In the genomic region with DNA sequence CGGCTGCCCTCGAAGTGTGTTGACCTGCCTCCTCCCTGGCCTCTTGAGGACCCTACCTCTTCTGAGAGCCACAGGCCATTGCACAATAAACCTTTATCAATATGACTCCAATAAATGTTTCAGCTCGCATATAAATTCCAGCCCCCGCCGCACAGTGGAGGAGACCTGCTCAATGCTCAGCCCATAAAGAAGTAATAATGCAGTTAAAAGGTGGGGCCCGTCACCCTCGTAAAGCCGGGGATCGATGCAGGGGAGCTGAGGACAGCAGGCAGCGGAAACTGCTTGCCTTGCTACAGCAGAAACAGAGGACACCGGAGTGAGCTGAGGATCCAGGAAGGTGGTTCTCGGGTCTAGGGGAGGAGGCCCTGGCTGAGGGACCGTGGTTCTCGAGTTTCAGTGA, we compare ENCODE assay signal across 21 mouse cellular contexts.
DNase-seq lines count a peak whose midpoint lies in the region; ATAC-seq lines count a peak whose summit lies in the region.
"Had no signal": no experiment of that assay in that cellular context is flagged by ENCODE, and none has a peak within 500 bp of the region (broad histone marks: within the 10 kb centered on the region; RNA-seq: fewer than 3 reads in every experiment).

No protein-coding gene starts in this region.

- 80% methylated on average over 14 of the region's 14 CpGs for WGBS in hindbrain, embryonic 10.5 days
- WGBS in hindbrain, embryonic 14.5 days: 78% methylated on average over 14 of the region's 14 CpGs
- WGBS in midbrain, embryonic 10.5 days: 86% methylated on average over 14 of the region's 14 CpGs
- WGBS in midbrain, embryonic 15.5 days: 81% methylated on average over 14 of the region's 14 CpGs
- WGBS in intestine, embryonic 15.5 days: 42% methylated on average over 14 of the region's 14 CpGs
- 20% methylated on average over 14 of the region's 14 CpGs for WGBS in limb, embryonic 13.5 days

- ATAC-seq in hindbrain, embryonic 14.5 days (ENCODE audit: low FRiP score): no peak
- ATAC-seq in midbrain, embryonic 15.5 days (replicated peaks): no peak
- peak; percentile 76 for ATAC-seq in intestine, embryonic 15.5 days
- no peak for ATAC-seq in limb, embryonic 13.5 days (ENCODE audit: low FRiP score, low read depth)
- ATAC-seq: activated CD4-positive, CD25-positive, alpha-beta regulatory T cell, adult 4 months; forebrain, embryonic 14.5 days; inflammation-experienced regulatory T-cells, adult 6 months; Patski had no signal

- no peaks in the 10 kb centered on the region for H3K9me3 ChIP-seq in hindbrain, embryonic 10.5 days
- H3K9me3 ChIP-seq in hindbrain, embryonic 14.5 days (ENCODE audit: control insufficient read depth, low read length): no peaks in the 10 kb centered on the region
- no peaks in the 10 kb centered on the region for H3K9me3 ChIP-seq in midbrain, embryonic 10.5 days (replicated peaks)
- H3K9me3 ChIP-seq in midbrain, embryonic 15.5 days: no peaks in the 10 kb centered on the region
- no peaks in the 10 kb centered on the region for H3K9me3 ChIP-seq in intestine, embryonic 15.5 days
- no peaks in the 10 kb centered on the region for H3K9me3 ChIP-seq in limb, embryonic 13.5 days
- H3K9me3 ChIP-seq: embryonic facial prominence, embryonic 13.5 days; hindbrain, embryonic 15.5 days had no signal

- no peak overlapping the region for H3K4me3 ChIP-seq in hindbrain, embryonic 10.5 days
- no peak overlapping the region for H3K4me3 ChIP-seq in hindbrain, embryonic 14.5 days (replicated peaks; ENCODE audit: low read length)
- H3K4me3 ChIP-seq in midbrain, embryonic 10.5 days: no peak overlapping the region
- no peak overlapping the region for H3K4me3 ChIP-seq in midbrain, embryonic 15.5 days
- H3K4me3 ChIP-seq in intestine, embryonic 15.5 days (replicated peaks): no peak overlapping the region
- no peak overlapping the region for H3K4me3 ChIP-seq in limb, embryonic 13.5 days
- H3K4me3 ChIP-seq: embryonic facial prominence, embryonic 13.5 days; gastrocnemius, adult 2 months; heart, embryonic 12.5 days; hindbrain, embryonic 15.5 days had no signal

- no peaks in the 10 kb centered on the region for H3K36me3 ChIP-seq in hindbrain, embryonic 10.5 days
- no peaks in the 10 kb centered on the region for H3K36me3 ChIP-seq in hindbrain, embryonic 14.5 days (replicated peaks; ENCODE audit: control insufficient read depth, insufficient read depth)
- H3K36me3 ChIP-seq in midbrain, embryonic 10.5 days: no peaks in the 10 kb centered on the region
- H3K36me3 ChIP-seq in midbrain, embryonic 15.5 days (replicated peaks): no peaks in the 10 kb centered on the region
- H3K36me3 ChIP-seq in intestine, embryonic 15.5 days: no peaks in the 10 kb centered on the region
- H3K36me3 ChIP-seq in limb, embryonic 13.5 days: no peaks in the 10 kb centered on the region
- H3K36me3 ChIP-seq: embryonic facial prominence, embryonic 13.5 days; heart, embryonic 12.5 days; hindbrain, embryonic 15.5 days had no signal

- no peak overlapping the region for H3K4me2 ChIP-seq in hindbrain, embryonic 14.5 days (replicated peaks)
- H3K4me2 ChIP-seq in midbrain, embryonic 15.5 days: no peak overlapping the region
- no peak overlapping the region; the same call in 1 of the 2 replicates for H3K4me2 ChIP-seq in intestine, embryonic 15.5 days (replicated peaks)
- peak overlapping the region; percentile 42 for H3K4me2 ChIP-seq in limb, embryonic 13.5 days (replicated peaks)
- H3K4me2 ChIP-seq: embryonic facial prominence, embryonic 13.5 days; heart, embryonic 12.5 days; hindbrain, embryonic 15.5 days had no signal

- H3K9ac ChIP-seq in hindbrain, embryonic 14.5 days: no peak overlapping the region
- H3K9ac ChIP-seq in midbrain, embryonic 15.5 days: no peak overlapping the region
- no peak overlapping the region for H3K9ac ChIP-seq in intestine, embryonic 15.5 days
- H3K9ac ChIP-seq in limb, embryonic 13.5 days: no peak overlapping the region
- H3K9ac ChIP-seq: embryonic facial prominence, embryonic 13.5 days; heart, embryonic 12.5 days; hindbrain, embryonic 15.5 days had no signal

- peaks cover 52% of the 10 kb centered on the region for H3K4me1 ChIP-seq in hindbrain, embryonic 10.5 days (replicated peaks)
- peaks cover 36% of the 10 kb centered on the region; the same call in 1 of the 2 replicates for H3K4me1 ChIP-seq in hindbrain, embryonic 14.5 days (replicated peaks; ENCODE audit: control insufficient read depth, insufficient read depth, low read length)
- peaks cover 38% of the 10 kb centered on the region for H3K4me1 ChIP-seq in midbrain, embryonic 10.5 days
- H3K4me1 ChIP-seq in midbrain, embryonic 15.5 days: peaks cover 42% of the 10 kb centered on the region
- peaks cover 13% of the 10 kb centered on the region; the same call in 1 of the 2 replicates for H3K4me1 ChIP-seq in intestine, embryonic 15.5 days (replicated peaks)
- H3K4me1 ChIP-seq in limb, embryonic 13.5 days: peaks cover 37% of the 10 kb centered on the region
- H3K4me1 ChIP-seq: heart, embryonic 12.5 days had no signal

- H3K27ac ChIP-seq in hindbrain, embryonic 10.5 days: peak overlapping the region; percentile 66
- no peak overlapping the region for H3K27ac ChIP-seq in hindbrain, embryonic 14.5 days
- 0 out of 2 replicates have a peak overlapping the region, but pooled peaks have one; percentile 52 for H3K27ac ChIP-seq in midbrain, embryonic 10.5 days (replicated peaks)
- no peak overlapping the region for H3K27ac ChIP-seq in midbrain, embryonic 15.5 days
- H3K27ac ChIP-seq in intestine, embryonic 15.5 days: no peak overlapping the region
- no peak overlapping the region for H3K27ac ChIP-seq in limb, embryonic 13.5 days
- H3K27ac ChIP-seq: embryonic facial prominence, embryonic 13.5 days; gastrocnemius, adult 2 months had no signal

- no peak for DNase-seq in hindbrain, embryonic 10.5 days (ENCODE audit: low spot score)
- DNase-seq in hindbrain, embryonic 14.5 days (ENCODE audit: low spot score): no peak
- DNase-seq in midbrain, embryonic 10.5 days (ENCODE audit: low spot score): no peak
- DNase-seq in spleen, postnatal 36 days (ENCODE audit: low spot score in 2 of 2): no peak
- DNase-seq: adrenal gland, postnatal 14 days; cerebellum, adult 11-12 months; cerebellum, adult 9-10 months; cerebellum, postnatal 25 days; gastrocnemius, adult 2 months; gastrocnemius, postnatal 25 days had no signal

- H3K27me3 ChIP-seq in hindbrain, embryonic 10.5 days (ENCODE audit: insufficient read depth, poor library complexity, severe bottlenecking): peaks cover 9% of the 10 kb centered on the region
- H3K27me3 ChIP-seq in hindbrain, embryonic 14.5 days (ENCODE audit: control insufficient read depth, insufficient read depth, low read length): no peaks in the 10 kb centered on the region
- peaks cover 9% of the 10 kb centered on the region; the same call in 1 of the 2 replicates for H3K27me3 ChIP-seq in midbrain, embryonic 10.5 days (ENCODE audit: low read depth, poor library complexity, severe bottlenecking)
- no peaks in the 10 kb centered on the region for H3K27me3 ChIP-seq in midbrain, embryonic 15.5 days (replicated peaks)
- H3K27me3 ChIP-seq in intestine, embryonic 15.5 days (replicated peaks): no peaks in the 10 kb centered on the region
- H3K27me3 ChIP-seq in limb, embryonic 13.5 days: peaks cover 70% of the 10 kb centered on the region
- H3K27me3 ChIP-seq: CH12.LX; embryonic facial prominence, embryonic 13.5 days; hindbrain, embryonic 15.5 days had no signal

Comparison
In these comparisons a context has a peak if more than half of its experiments do, and no peak if none do; other contexts are left out.
1. H3K27ac ChIP-seq: peak in hindbrain, embryonic 10.5 days (single experiment) and midbrain, embryonic 10.5 days (single experiment); none in hindbrain, embryonic 14.5 days (single experiment), midbrain, embryonic 15.5 days (single experiment), intestine, embryonic 15.5 days (single experiment) and limb, embryonic 13.5 days (single experiment).